Mouse (Mus musculus) urinary bladder, postnatal 25 days (tissue): ENCODE data around the gene Gm42688.

Experiments
- DNase-seq: peaks from one replicate; pipeline ENCODE4 v3.0.0; 2022; ENCODE audit warnings: low spot score

The Gm42688 gene

GRCm38 (mm10) chr6:83117616-83118015 is 16.2 kb downstream of the Gm42688 start:
- no peak for DNase-seq

DNA sequence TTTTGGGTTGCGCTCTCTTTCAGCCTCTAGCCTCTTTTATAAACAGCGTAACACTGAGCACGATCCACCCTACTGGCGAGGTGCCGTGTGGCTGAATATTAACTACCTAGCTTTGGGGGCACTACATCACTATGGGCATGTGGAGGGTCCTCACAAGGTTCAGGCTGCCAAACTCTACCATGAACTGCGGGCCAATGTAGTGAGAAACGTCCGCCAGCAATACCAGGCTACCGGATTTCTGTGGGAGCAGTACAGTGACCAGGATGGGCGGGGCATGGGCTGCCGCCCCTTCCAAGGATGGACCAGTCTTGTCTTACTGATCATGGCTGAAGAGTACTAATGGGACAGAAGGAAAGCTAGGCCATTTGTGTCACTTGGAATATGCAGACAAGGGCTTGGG is 17.0 kb downstream of the Gm42688 start:
- no peak for DNase-seq

GRCm38 (mm10) chr6:83118825-83119733 is 17.7 kb downstream of the Gm42688 start:
- no peak for DNase-seq

DNA sequence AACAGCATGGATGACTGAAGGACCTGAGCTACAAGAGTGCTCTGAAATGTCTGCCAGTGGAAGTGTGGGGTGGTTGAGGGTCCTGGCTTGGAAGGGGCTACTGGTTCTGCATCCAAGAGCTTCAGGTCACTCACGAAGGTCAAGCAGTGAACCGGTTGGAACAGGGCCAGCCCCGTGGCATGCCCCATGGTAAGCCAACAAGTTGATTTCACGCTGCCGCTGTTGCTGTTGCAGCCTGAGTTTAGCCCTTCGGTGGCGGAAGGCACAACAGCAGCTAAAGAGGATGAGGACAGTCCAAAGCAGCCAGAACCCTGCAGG is 18.3 kb downstream of the Gm42688 start:
- DNase-seq = no peak

GRCm38 (mm10) chr6:83120930-83121862 is 19.8 kb downstream of the Gm42688 start, which contains the start of gene Wbp1:
TSS of gene Wbp1 (minus strand) at chr6:83121559.
- peak; percentile 80 for DNase-seq

DNA sequence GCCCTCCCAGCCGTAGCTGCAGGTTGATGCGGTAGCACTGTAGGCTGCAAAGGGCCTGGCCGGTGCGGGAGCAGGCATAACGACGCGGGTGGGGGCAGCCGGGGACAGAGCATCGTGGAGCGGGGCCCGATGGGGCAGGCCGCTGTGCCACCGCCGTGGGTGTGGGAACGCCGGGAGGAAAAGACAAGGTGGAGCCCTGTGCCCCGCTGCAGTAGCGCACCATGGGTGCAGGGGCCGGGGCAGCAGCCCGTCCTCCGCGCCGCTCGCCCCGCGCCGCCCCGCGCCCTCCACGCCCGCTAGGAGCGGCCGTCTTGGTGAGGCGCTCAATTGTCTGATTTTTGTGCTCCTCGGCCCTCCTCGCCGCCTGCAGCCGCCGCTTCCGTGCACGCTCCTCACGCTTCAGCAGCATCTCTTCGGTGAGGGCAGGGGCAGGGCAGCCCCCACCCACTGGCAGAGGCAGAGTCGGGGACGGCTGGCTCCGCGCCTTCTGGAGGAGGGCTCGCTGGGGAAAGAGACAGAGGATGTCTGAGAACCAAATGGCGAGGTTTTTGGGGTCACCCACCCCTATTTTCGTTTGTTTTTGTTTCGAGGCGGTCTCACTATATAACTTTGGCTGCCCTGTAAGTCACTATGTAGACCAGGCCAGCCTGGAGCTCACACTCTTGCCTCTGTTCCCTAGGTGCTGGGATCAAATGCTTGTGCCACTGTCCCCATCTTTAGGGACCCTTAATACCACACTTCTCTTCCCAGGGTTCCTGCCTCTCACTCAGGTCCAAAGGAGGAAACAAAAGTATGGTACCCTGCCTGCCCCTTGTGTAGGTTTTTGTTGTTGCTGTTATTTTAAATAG is 20.7 kb downstream of the Gm42688 start:
- no peak for DNase-seq

- DNase-seq = no peak
These were observed 21.5 kb downstream of the Gm42688 start for GRCm38 (mm10) chr6:83122961-83123360.

- peak; percentile 86 for DNase-seq
These were observed 23.5 kb downstream of the Gm42688 start for GRCm38 (mm10) chr6:83124851-83125312.

GRCm38 (mm10) chr6:83125331-83125730 is 23.9 kb downstream of the Gm42688 start, which contains the start of gene Ino80b:
TSS of gene Ino80b (minus strand) at chr6:83125431.
- DNase-seq = no peak

- DNase-seq = no peak
These were observed 26.0 kb downstream of the Gm42688 start for GRCm38 (mm10) chr6:83127419-83127818.

DNA sequence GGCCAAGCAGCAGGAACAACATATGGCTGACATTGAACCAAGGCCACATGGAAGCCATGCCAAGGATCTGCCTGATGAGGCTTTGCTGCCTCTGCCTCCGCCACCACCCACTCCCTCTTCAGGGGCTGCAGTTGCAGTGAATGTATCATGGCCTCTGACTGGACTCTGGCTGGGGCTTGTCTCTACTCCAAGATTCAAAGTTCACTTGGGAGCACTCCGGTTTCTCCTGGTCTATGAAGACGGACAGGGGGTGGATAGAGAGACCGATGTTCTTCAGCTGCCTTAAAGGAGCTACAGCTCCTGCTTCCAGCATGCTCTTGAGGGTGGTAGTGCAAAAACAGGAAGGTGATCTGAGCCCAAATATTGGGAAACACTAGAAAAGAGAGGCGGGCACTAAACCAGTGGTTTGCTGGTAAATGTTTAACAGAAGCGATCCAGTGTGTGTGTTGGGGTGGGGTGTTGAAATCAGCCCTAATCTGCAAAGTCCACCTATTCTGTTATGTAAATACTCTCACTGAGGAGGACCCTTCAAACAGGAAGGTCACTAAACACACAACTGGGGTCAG is 30.1 kb downstream of the Gm42688 start:
- DNase-seq = no peak

GRCm38 (mm10) chr6:83132176-83132919 is 30.9 kb downstream of the Gm42688 start:
- no peak for DNase-seq

- no peak for DNase-seq
These were observed 32.8 kb downstream of the Gm42688 start for GRCm38 (mm10) chr6:83134226-83134625.

- DNase-seq = no peak
These were observed 33.6 kb downstream of the Gm42688 start, which contains the start of gene Rtkn for GRCm38 (mm10) chr6:83134951-83135513. TSS of gene Rtkn (plus strand) at chr6:83135463.

- peak; percentile 41 for DNase-seq
These were observed 34.2 kb downstream of the Gm42688 start for GRCm38 (mm10) chr6:83135571-83136161.

- DNase-seq = no peak
These were observed 35.0 kb downstream of the Gm42688 start for GRCm38 (mm10) chr6:83136291-83136880.

- DNase-seq = peak; percentile 54
These were observed 35.6 kb downstream of the Gm42688 start for GRCm38 (mm10) chr6:83136881-83137575.

- peak; percentile 73 for DNase-seq
These were observed 36.1 kb downstream of the Gm42688 start for GRCm38 (mm10) chr6:83137576-83137950.

DNA sequence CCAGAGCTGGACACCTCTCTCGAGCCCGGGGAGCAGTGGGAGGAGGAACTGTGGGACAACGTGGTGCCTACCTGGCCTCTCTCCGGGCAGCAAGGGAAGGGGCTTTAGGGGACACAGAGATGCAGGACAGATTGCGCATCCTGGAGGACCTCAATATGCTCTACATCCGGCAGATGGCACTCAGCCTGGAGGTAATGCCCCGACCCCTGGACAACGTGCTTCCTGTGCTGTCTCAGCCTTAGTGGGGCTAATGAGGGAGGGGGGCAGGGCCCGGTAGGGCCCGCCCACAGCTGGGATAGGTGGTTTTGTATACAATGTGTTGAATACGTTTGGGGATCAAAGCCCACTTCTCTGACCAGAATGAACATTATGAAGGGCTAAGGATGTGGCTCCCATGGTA is 36.6 kb downstream of the Gm42688 start:
- no peak for DNase-seq
